Mouse (Mus musculus) lung, embryonic 15.5 days (tissue): ENCODE results near the gene Hoxd4. TPM values are rescaled to one million over a fixed set of nuclear protein-coding genes. Genes with fewer than 3 reads are reported as not detected.
A peak's percentile ranks its signal among the peaks of the same experiment; 100 is the strongest.

Source experiments
- ATAC-seq: fragments of 200-750 bp; cut with Nextera tagmentation; 2 replicates; pipeline ENCODE4 v1.8.0; 2017; ENCODE audit warnings: moderate number of reproducible peaks, borderline replicate concordance; ENCODE audit not compliant: low FRiP score, low TSS enrichment; ENCODE audit errors: extremely low read depth
- H3K27ac ChIP-seq: fragments of 300-500 bp; sonication (generic); 2 replicates; pipeline ENCODE4 v1.5.1; 2015; ENCODE audit warnings: moderate library complexity, mild to moderate bottlenecking, inconsistent platforms
- H3K27me3 ChIP-seq: fragments of 300-500 bp; sonication (generic); 2 replicates; pipeline ENCODE4 v1.6.1; 2015; ENCODE audit warnings: inconsistent platforms
- H3K36me3 ChIP-seq: fragments of 300-500 bp; sonication (generic); 2 replicates; pipeline ENCODE4 v1.6.1; 2015; ENCODE audit warnings: inconsistent platforms
- H3K4me1 ChIP-seq: fragments of 300-500 bp; sonication (generic); 2 replicates; pipeline ENCODE4 v1.6.1; 2015; ENCODE audit warnings: inconsistent platforms
- H3K4me2 ChIP-seq: fragments of 300-500 bp; sonication (generic); 2 replicates; pipeline ENCODE4 v1.6.1; 2015; ENCODE audit warnings: inconsistent platforms, mild to moderate bottlenecking, moderate library complexity
- H3K4me3 ChIP-seq: fragments of 300-500 bp; sonication (generic); 2 replicates; pipeline ENCODE4 v1.5.1; 2015; ENCODE audit warnings: mild to moderate bottlenecking, inconsistent platforms
- H3K9ac ChIP-seq: fragments of 300-500 bp; sonication (generic); 2 replicates; pipeline ENCODE4 v1.6.1; 2015; ENCODE audit warnings: inconsistent platforms
- H3K9me3 ChIP-seq: fragments of 300-500 bp; sonication (generic); 2 replicates; pipeline ENCODE4 v1.6.1; 2016; ENCODE audit warnings: inconsistent platforms
- WGBS: fragments of 180-500 bp; shearing (Covaris S2); methylation state at CpG from one replicate; pipeline ENCODE4 v1.1.7; 2015; 5-methylcytosine and 5-hydroxymethylcytosine counted together
- polyA plus RNA-seq: library from polyadenylated mRNA; unstranded; fragments of >200 nt; fragmentation: Nextera tagmentation; extraction: Ambion mirVana; gene quantifications from 2 replicates; pipeline ENCODE4 v1.2.1, GENCODE M21; 2015

Gene Hoxd4
- polyA plus RNA-seq, 1 experiment from 2014 or later, result 0.19 TPM

GRCm38 (mm10) chr2:74672481-74673362 lies 39.0 kb upstream of the Hoxd4 start:
- peaks cover 99% of the 10 kb centered on the region for H3K27me3 ChIP-seq
- peak overlapping the region; percentile 54 for H3K4me2 ChIP-seq
- H3K36me3 ChIP-seq, result no peaks in the 10 kb centered on the region
- H3K27ac ChIP-seq, result no peak overlapping the region
- no peak overlapping the region for H3K9ac ChIP-seq
- 7% methylated on average over 40 of the region's 40 CpGs for WGBS
- H3K4me1 ChIP-seq, result peaks cover 16% of the 10 kb centered on the region
- peak overlapping the region; percentile 21 for H3K4me3 ChIP-seq
- no peak for ATAC-seq
- H3K9me3 ChIP-seq, result no peaks in the 10 kb centered on the region

DNA sequence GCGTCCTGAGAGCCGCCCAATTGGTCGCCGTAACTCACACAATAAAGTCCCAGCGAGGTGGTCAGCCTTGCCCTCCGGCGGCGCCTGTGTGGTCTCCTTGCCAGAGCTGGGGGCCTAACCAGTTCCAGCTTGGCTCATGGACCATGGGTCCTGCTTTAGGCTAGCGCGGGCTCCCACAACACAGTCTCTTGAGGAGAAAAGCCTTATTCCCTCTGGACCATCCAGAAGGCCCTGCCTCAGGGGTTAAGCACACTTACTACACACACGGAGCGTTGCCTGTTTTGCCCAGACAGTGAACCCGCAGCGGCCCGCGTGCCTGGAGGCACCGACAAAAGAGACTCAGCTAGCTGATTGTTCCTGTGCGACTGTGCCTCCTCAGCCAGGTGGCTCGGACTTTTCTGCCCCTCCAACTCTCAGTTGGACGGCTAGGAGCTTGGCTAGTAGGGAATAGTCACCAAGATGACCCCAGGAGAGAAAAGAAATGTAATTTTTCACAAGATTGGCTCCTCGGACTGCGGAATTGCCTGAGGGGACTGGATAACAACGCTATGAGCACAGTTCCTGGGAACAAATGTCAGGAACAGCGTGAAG lies 37.8 kb upstream of the Hoxd4 start:
- H3K4me1 ChIP-seq, result peaks cover 5% of the 10 kb centered on the region; the same call in 1 of the 2 replicates
- H3K9me3 ChIP-seq, result no peaks in the 10 kb centered on the region
- 2% methylated on average over 24 of the region's 24 CpGs for WGBS

DNA sequence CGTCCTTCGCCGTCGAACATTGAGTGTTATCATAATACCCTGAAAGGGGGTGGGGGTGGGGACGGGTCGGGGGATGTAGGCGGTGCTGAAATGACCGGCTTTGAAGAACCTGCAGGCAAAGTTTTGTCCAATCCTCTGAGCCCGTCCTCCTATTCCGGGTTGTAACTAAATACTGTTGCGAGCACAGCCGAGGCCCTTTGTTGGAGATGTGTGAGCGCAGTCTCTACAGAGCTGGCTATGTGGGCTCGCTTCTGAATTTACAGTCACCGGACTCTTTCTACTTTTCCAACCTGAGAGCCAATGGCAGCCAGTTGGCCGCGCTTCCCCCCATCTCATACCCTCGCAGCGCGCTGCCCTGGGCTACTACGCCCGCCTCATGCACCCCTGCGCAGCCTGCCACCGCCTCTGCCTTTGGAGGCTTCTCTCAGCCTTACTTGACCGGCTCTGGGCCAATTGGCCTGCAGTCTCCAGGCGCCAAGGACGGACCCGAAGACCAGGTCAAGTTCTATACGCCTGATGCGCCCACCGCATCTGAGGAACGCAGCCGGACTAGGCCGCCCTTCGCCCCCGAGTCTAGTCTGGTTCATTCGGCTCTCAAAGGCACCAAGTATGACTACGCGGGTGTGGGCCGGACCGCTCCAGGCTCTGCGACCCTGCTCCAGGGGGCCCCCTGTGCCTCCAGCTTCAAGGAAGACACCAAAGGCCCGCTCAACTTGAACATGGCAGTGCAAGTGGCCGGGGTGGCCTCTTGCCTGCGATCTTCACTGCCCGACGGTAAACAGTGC lies 36.7 kb upstream of the Hoxd4 start, which contains the start of gene Hoxd12:
Hoxd12 (plus strand) TSS at position 133 of the 785 bp plus-strand sequence.
- 3% methylated on average over 47 of the region's 47 CpGs for WGBS
- Histone ChIP-seq H3K4me3 (no peak within 1 kb of the TSS), H3K4me2 (no peak within 1 kb of the TSS), H3K27me3 (peaks cover 99% of the 10 kb centered on the region), H3K9me3 (no peaks in the 10 kb centered on the region), H3K9ac (no peak within 1 kb of the TSS), H3K4me1 (peaks cover 5% of the 10 kb centered on the region; the same call in 1 of the 2 replicates), H3K27ac (no peak within 1 kb of the TSS), H3K36me3 (no peaks in the 10 kb centered on the region)
- no peak for ATAC-seq

More for the DNA sequence above, 37.8 kb upstream of the Hoxd4 start:
- H3K4me2 ChIP-seq, result no peak overlapping the region
- no peak for ATAC-seq
- H3K4me3 ChIP-seq, result no peak overlapping the region
- H3K36me3 ChIP-seq, result no peaks in the 10 kb centered on the region
- no peak overlapping the region for H3K9ac ChIP-seq
- no peak overlapping the region for H3K27ac ChIP-seq
- H3K27me3 ChIP-seq, result peaks cover 99% of the 10 kb centered on the region

DNA sequence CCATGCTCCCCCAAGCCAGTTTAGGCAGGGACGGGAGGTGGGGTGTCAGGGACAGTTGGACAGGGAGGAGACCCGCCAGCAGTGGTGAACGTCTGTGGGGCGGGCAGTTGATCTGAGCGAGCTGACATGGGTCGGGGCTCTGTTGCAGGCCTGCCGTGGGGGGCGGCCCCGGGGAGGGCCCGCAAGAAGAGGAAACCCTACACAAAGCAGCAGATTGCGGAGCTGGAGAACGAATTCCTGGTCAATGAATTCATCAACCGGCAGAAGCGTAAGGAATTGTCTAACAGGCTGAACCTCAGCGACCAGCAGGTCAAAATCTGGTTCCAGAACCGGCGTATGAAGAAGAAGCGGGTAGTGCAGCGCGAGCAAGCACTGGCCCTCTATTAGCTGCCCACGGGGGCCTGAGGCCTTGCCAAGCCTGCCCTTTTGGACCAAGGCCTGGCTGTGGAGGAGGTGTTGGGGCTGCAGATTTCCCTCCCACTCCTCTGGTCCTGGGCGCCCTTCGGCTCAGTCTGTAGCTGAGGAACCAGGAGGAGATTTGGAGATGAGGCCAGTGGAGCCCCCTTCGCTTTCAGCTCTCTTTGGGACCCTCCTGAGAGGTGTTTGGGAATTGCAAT lies 36.0 kb upstream of the Hoxd4 start:
- Histone ChIP-seq H3K4me3 (no peak overlapping the region), H3K27me3 (peaks cover 100% of the 10 kb centered on the region), H3K4me1 (peaks cover 5% of the 10 kb centered on the region; the same call in 1 of the 2 replicates), H3K4me2 (no peak overlapping the region), H3K9ac (no peak overlapping the region), H3K27ac (no peak overlapping the region), H3K9me3 (no peaks in the 10 kb centered on the region), H3K36me3 (no peaks in the 10 kb centered on the region)
- ATAC-seq, result no peak
- WGBS, result 6% methylated on average over 24 of the region's 24 CpGs

- Histone ChIP-seq H3K27me3 (peaks cover 100% of the 10 kb centered on the region), H3K36me3 (no peaks in the 10 kb centered on the region), H3K4me1 (peaks cover 5% of the 10 kb centered on the region; the same call in 1 of the 2 replicates), H3K9ac (no peak overlapping the region), H3K27ac (no peak overlapping the region), H3K9me3 (no peaks in the 10 kb centered on the region), H3K4me3 (no peak overlapping the region), H3K4me2 (no peak overlapping the region)
- no peak for ATAC-seq
- 6% methylated on average over 9 of the region's 9 CpGs for WGBS
Observed at GRCm38 (mm10) chr2:74676376-74677052, 35.2 kb upstream of the Hoxd4 start.

DNA sequence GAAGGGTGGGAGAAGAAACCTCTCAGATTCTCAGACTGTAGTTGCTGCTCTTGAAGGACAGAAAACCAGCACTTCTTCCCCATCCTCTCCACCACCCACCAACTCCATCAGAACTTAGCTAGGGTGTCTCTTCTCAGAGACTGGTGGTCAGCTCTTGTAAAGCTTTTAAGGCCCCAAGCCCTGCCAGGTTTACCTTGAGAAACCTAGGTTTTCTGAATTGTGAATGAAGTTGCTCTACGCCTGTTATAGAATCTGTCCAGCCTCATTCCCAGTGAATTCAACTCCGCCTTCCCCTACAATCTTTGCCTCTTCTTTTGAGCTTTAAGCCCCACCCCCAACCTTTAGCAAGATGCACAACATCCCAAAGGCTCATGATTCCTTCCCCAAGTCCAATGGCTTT lies 34.6 kb upstream of the Hoxd4 start:
- WGBS, result 16% methylated on average over 2 of the region's 2 CpGs
- peaks cover 100% of the 10 kb centered on the region for H3K27me3 ChIP-seq
- H3K4me1 ChIP-seq, result peaks cover 8% of the 10 kb centered on the region
- H3K9ac ChIP-seq, result no peak overlapping the region
- no peak overlapping the region for H3K4me2 ChIP-seq
- ATAC-seq, result no peak
- H3K9me3 ChIP-seq, result no peaks in the 10 kb centered on the region
- H3K27ac ChIP-seq, result no peak overlapping the region
- H3K4me3 ChIP-seq, result no peak overlapping the region
- no peaks in the 10 kb centered on the region for H3K36me3 ChIP-seq

DNA sequence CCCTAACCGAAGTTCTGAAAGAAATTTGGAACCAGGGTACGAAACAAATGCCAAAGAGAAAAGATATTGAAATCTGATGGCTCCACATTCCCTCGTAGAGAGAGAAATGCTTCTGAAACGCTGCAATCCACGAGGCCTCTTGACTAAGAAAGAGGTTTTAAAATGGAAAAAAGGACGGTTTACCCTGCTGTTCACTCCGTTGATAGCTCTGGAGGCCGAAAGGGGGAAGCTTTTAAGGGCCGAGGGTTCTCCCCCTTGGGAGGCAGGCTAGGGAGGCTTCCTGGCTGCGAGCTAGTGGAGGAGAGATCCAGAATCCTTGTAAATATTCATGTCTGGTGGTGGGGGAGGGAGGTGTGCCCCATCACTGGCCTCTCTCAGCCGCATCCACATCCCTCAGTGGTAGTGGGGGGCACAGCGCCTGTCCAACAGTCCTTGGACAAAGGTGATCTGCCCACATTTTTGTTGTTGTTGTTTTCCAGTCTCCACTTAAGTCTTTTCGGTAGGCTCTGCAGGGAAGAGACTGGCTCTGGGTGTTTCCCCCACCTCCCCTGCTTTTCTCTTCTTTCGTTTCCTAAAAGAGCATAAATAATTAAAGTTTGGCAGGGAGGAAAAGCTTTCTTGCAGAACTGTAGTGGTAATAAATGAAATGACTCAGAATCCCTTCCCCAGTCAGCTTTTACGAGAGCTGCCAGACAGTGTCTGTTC lies 32.7 kb upstream of the Hoxd4 start, which contains the start of gene Hoxd11:
Hoxd11 (plus strand) TSS at position 667 of the 705 bp plus-strand sequence.
- no peak within 1 kb of the TSS for H3K4me3 ChIP-seq
- no peak within 1 kb of the TSS for H3K27ac ChIP-seq
- H3K36me3 ChIP-seq, result no peaks in the 10 kb centered on the region
- peaks cover 13% of the 10 kb centered on the region for H3K4me1 ChIP-seq
- H3K9ac ChIP-seq, result no peak within 1 kb of the TSS
- no peak within 1 kb of the TSS for H3K4me2 ChIP-seq
- no peaks in the 10 kb centered on the region for H3K9me3 ChIP-seq
- 3% methylated on average over 15 of the region's 15 CpGs for WGBS
- no peak for ATAC-seq
- peaks cover 100% of the 10 kb centered on the region for H3K27me3 ChIP-seq

GRCm38 (mm10) chr2:74679596-74679971 lies 32.1 kb upstream of the Hoxd4 start:
- under 1% methylated on average over 26 of the region's 26 CpGs for WGBS
- ATAC-seq, result no peak
- H3K4me3 ChIP-seq, result no peak overlapping the region
- H3K4me1 ChIP-seq, result peaks cover 13% of the 10 kb centered on the region
- peaks cover 100% of the 10 kb centered on the region for H3K27me3 ChIP-seq
- no peaks in the 10 kb centered on the region for H3K9me3 ChIP-seq
- H3K27ac ChIP-seq, result no peak overlapping the region
- H3K4me2 ChIP-seq, result no peak overlapping the region
- no peak overlapping the region for H3K9ac ChIP-seq
- no peaks in the 10 kb centered on the region for H3K36me3 ChIP-seq

GRCm38 (mm10) chr2:74679980-74680379 lies 31.7 kb upstream of the Hoxd4 start:
- Histone ChIP-seq H3K4me2 (no peak overlapping the region), H3K9ac (no peak overlapping the region), H3K27ac (no peak overlapping the region), H3K4me3 (no peak overlapping the region), H3K4me1 (peaks cover 13% of the 10 kb centered on the region), H3K36me3 (no peaks in the 10 kb centered on the region), H3K9me3 (no peaks in the 10 kb centered on the region), H3K27me3 (peaks cover 100% of the 10 kb centered on the region)
- no peak for ATAC-seq
- WGBS, result under 1% methylated on average over 23 of the region's 23 CpGs

GRCm38 (mm10) chr2:74680561-74681398 lies 30.9 kb upstream of the Hoxd4 start:
- no peak for ATAC-seq
- H3K9me3 ChIP-seq, result no peaks in the 10 kb centered on the region
- 3% methylated on average over 21 of the region's 21 CpGs for WGBS
- no peak overlapping the region for H3K9ac ChIP-seq
- peaks cover 100% of the 10 kb centered on the region for H3K27me3 ChIP-seq
- H3K4me2 ChIP-seq, result no peak overlapping the region
- H3K36me3 ChIP-seq, result no peaks in the 10 kb centered on the region
- H3K27ac ChIP-seq, result no peak overlapping the region
- H3K4me3 ChIP-seq, result no peak overlapping the region
- peaks cover 13% of the 10 kb centered on the region for H3K4me1 ChIP-seq
